Mouse (Mus musculus) olfactory bulb, adult 2 months (tissue): ENCODE data around the gene Npvf.

Experiments
- CTCF ChIP-seq: fragments of 200-500 bp; IDR thresholded peaks from 2 replicates; pipeline ENCODE4 v1.5.1; 2012; ENCODE audit warnings: low read depth, mild to moderate bottlenecking, low read length, moderate library complexity; ENCODE audit not compliant: insufficient read depth
- POLR2A ChIP-seq: fragments of 200-500 bp; IDR thresholded peaks from 2 replicates; pipeline ENCODE4 v1.6.1; 2012; ENCODE audit warnings: mild to moderate bottlenecking, low read depth, low read length, moderate library complexity; ENCODE audit not compliant: insufficient read depth

- TF ChIP-seq CTCF (no peak), POLR2A (no peak)
Observed at GRCm38 (mm10) chr6:50644701-50645100, 9.5 kb downstream of the Npvf start.
